In the genomic region with DNA sequence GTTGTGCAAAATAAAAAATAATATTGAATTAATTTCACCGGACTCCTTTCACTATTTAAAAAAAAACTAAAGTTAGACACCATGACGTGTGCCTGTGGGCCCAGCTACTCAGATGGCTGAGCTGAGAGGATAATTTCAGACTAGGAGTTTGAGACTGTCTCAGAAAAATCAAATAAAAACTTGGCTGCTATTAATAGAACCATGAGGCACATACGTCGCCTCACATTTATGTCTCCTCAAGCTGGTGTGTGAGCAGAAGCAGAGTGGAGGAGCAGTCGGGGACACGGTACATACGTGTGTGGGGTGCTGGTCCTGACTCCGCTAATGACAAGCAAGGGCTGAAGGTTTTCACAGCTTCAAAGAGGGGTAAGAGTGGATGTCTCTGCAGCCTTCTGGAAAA, we compare ENCODE assay signal across 27 mouse cellular contexts. TPM values are rescaled to one million over a fixed set of nuclear protein-coding genes. Genes with fewer than 3 reads are reported as not detected.
DNase-seq lines count a peak whose midpoint lies in the region; ATAC-seq and TF ChIP-seq lines count a peak whose summit lies in the region.
"Had no signal": no experiment of that assay in that cellular context is flagged by ENCODE, and none has a peak within 500 bp of the region (broad histone marks: within the 10 kb centered on the region; RNA-seq: fewer than 3 reads in every experiment).

No protein-coding gene starts in this region.

- ATAC-seq in forebrain, postnatal 0 days, result peak; percentile 38
- ATAC-seq: activated CD4-positive, CD25-positive, alpha-beta regulatory T cell, adult 4 months; CD4-positive, CD25-positive, alpha-beta regulatory T cell, adult 4 months; forebrain, embryonic 14.5 days; forebrain, embryonic 16.5 days; Patski had no signal

- H3K4me1 ChIP-seq in forebrain, postnatal 0 days (ENCODE audit: insufficient read depth), result peaks cover 4% of the 10 kb centered on the region
- H3K4me1 ChIP-seq in forebrain, embryonic 10.5 days, result peaks cover 66% of the 10 kb centered on the region

- H3K36me3 ChIP-seq in forebrain, postnatal 0 days (ENCODE audit: insufficient read depth), result no peaks in the 10 kb centered on the region
- no peaks in the 10 kb centered on the region for H3K36me3 ChIP-seq in forebrain, embryonic 10.5 days (replicated peaks)
- H3K36me3 ChIP-seq: embryonic facial prominence, embryonic 10.5 days; embryonic facial prominence, embryonic 12.5 days; forebrain, embryonic 12.5 days; G1E had no signal

- TF ChIP-seq CTCF in forebrain, postnatal 0 days (IDR thresholded peaks at IDR 0.05; ENCODE audit: low read depth), result no peak
- TF ChIP-seq CTCF in layer of hippocampus, adult 2 months (conservative IDR thresholded peaks at IDR 0.05), result no peak

- no peak overlapping the region for H3K9ac ChIP-seq in forebrain, postnatal 0 days
- H3K9ac ChIP-seq: embryonic facial prominence, embryonic 12.5 days; forebrain, embryonic 12.5 days had no signal

- 58% methylated on average over 8 of the region's 8 CpGs for WGBS in forebrain, postnatal 0 days
- WGBS in forebrain, embryonic 10.5 days, result 94% methylated on average over 8 of the region's 8 CpGs

- no peak overlapping the region for H3K4me3 ChIP-seq in forebrain, postnatal 0 days (ENCODE audit: low read depth, low read length)
- H3K4me3 ChIP-seq in forebrain, embryonic 10.5 days, result no peak overlapping the region
- no peak overlapping the region for H3K4me3 ChIP-seq in layer of hippocampus, adult 2 months
- H3K4me3 ChIP-seq: embryonic facial prominence, embryonic 10.5 days; embryonic facial prominence, embryonic 12.5 days; forebrain, embryonic 12.5 days had no signal

- no peaks in the 10 kb centered on the region for H3K9me3 ChIP-seq in forebrain, postnatal 0 days (ENCODE audit: low read length)
- H3K9me3 ChIP-seq in forebrain, embryonic 10.5 days, result no peaks in the 10 kb centered on the region
- H3K9me3 ChIP-seq: embryonic facial prominence, embryonic 10.5 days; embryonic facial prominence, embryonic 12.5 days; forebrain, embryonic 12.5 days; G1E had no signal

- H3K4me2 ChIP-seq in forebrain, postnatal 0 days (ENCODE audit: low read depth), result no peak overlapping the region
- H3K4me2 ChIP-seq: embryonic facial prominence, embryonic 12.5 days; forebrain, embryonic 12.5 days had no signal

- no peak overlapping the region for H3K27ac ChIP-seq in forebrain, postnatal 0 days (ENCODE audit: low read depth, low read length)
- H3K27ac ChIP-seq in forebrain, embryonic 10.5 days, result no peak overlapping the region
- H3K27ac ChIP-seq in layer of hippocampus, adult 2 months, result 0 out of 2 replicates have a peak overlapping the region, but pooled peaks have one; percentile 29
- H3K27ac ChIP-seq: embryonic facial prominence, embryonic 10.5 days; embryonic facial prominence, embryonic 12.5 days; forebrain, embryonic 12.5 days had no signal

- DNase-seq in forebrain, postnatal 0 days, result no peak
- no peak for DNase-seq in forebrain, embryonic 10.5 days (ENCODE audit: extremely low spot score, low spot score)
- DNase-seq in layer of hippocampus, adult 2 months (ENCODE audit: low spot score in 2 of 2), result no peak
- no peak for DNase-seq in layer of hippocampus, postnatal 25 days (ENCODE audit: extremely low spot score in 1 of 2, low spot score in 1 of 2)
- peak; percentile 60 for DNase-seq in brain, adult 2 months (ENCODE audit: low read depth, low spot score)
- no peak for DNase-seq in kidney, adult 11 months
- DNase-seq: adrenal gland, adult 8-10 months; adrenal gland, postnatal 14 days; adrenal gland, postnatal 36 days; B cell, adult 2 months; cerebellum, adult 11 months; cerebellum, adult 18-20 months; cerebellum, adult 8-10 months; cerebellum, postnatal 10 days; cerebellum, postnatal 25 days had no signal

- no peaks in the 10 kb centered on the region for H3K27me3 ChIP-seq in forebrain, postnatal 0 days (ENCODE audit: insufficient read depth, low read length)
- H3K27me3 ChIP-seq in forebrain, embryonic 10.5 days (ENCODE audit: poor library complexity, severe bottlenecking), result peaks cover 63% of the 10 kb centered on the region
- H3K27me3 ChIP-seq: embryonic facial prominence, embryonic 12.5 days; Patski had no signal

RNA-seq across cellular contexts. Expression of a gene that starts 52.8 kb away (rescaled TPM):
- total RNA-seq in forebrain, postnatal 0 days (2014; rRNA removed), result 9.6 and 14.0 TPM in 2 replicates
- polyA plus RNA-seq in forebrain, postnatal 0 days (2015; fragmentation: Nextera tagmentation; extraction: Ambion mirVana), result 13.6 and 21.7 TPM in 2 replicates
- polyA plus RNA-seq in forebrain, embryonic 10.5 days (2016; fragmentation: Nextera tagmentation; extraction: Ambion mirVana), result 0.87 and 2.7 TPM in 2 replicates
- under 1 TPM; 0.27 to 0.49 TPM for total RNA-seq in layer of hippocampus, adult 2 months (2021)
- under 1 TPM; 0.28 to 0.62 TPM for total RNA-seq in layer of hippocampus, postnatal 25 days (2021)
- total RNA-seq: adrenal gland, adult 18-20 months; adrenal gland, adult 8-10 months; adrenal gland, postnatal 14 days; adrenal gland, postnatal 36 days; CH12.LX; G1E had no signal
- polyA plus RNA-seq: activated CD4-positive, CD25-positive, alpha-beta regulatory T cell, adult 4 months; CD4-positive, CD25-positive, alpha-beta regulatory T cell, adult 4 months; embryonic facial prominence, embryonic 14.5 days; G1E; Patski had no signal
